In genomic region chr2:103672573-103673119, GRCm38 (mm10) we compare ENCODE assay signal across 18 mouse cellular contexts.
DNase-seq lines count a peak whose midpoint lies in the region; ATAC-seq lines count a peak whose summit lies in the region.
"Had no signal": no experiment of that assay in that cellular context is flagged by ENCODE, and none has a peak within 500 bp of the region (broad histone marks: within the 10 kb centered on the region; RNA-seq: fewer than 3 reads in every experiment).

No protein-coding gene starts in this region.

- no peak for DNase-seq in midbrain, embryonic 10.5 days (ENCODE audit: low spot score)
- DNase-seq in midbrain, embryonic 11.5 days (ENCODE audit: low spot score, missing footprints): no peak
- DNase-seq in splenic B cell, adult 2 months (ENCODE audit: low read depth, low spot score): peak; percentile 44
- DNase-seq in ovary, postnatal 36 days (ENCODE audit: low spot score): no peak
- DNase-seq: adrenal gland, postnatal 36 days; cerebellum, postnatal 14 days; kidney, postnatal 10 days; lung, postnatal 10 days; right cerebral cortex, postnatal 25 days had no signal

- H3K9ac ChIP-seq in midbrain, embryonic 11.5 days (ENCODE audit: low read length): no peak overlapping the region
- H3K9ac ChIP-seq in forebrain, embryonic 16.5 days (replicated peaks; ENCODE audit: low read depth, low read length): no peak overlapping the region
- H3K9ac ChIP-seq: forebrain, embryonic 12.5 days; intestine, embryonic 15.5 days; limb, embryonic 12.5 days; midbrain, embryonic 13.5 days had no signal

- H3K27me3 ChIP-seq in midbrain, embryonic 10.5 days (ENCODE audit: low read depth, poor library complexity, severe bottlenecking): no peaks in the 10 kb centered on the region
- H3K27me3 ChIP-seq in midbrain, embryonic 11.5 days (ENCODE audit: control insufficient read depth, insufficient read depth, low read length): no peaks in the 10 kb centered on the region
- no peaks in the 10 kb centered on the region for H3K27me3 ChIP-seq in splenic B cell, adult 2 months (ENCODE audit: control insufficient read depth, insufficient read depth, low read length, poor library complexity, severe bottlenecking)
- no peaks in the 10 kb centered on the region for H3K27me3 ChIP-seq in forebrain, embryonic 16.5 days (replicated peaks; ENCODE audit: control insufficient read depth, insufficient read depth, low read length)
- H3K27me3 ChIP-seq: forebrain, embryonic 12.5 days; intestine, embryonic 15.5 days; midbrain, embryonic 13.5 days had no signal

- peaks cover 41% of the 10 kb centered on the region for H3K4me1 ChIP-seq in midbrain, embryonic 10.5 days
- H3K4me1 ChIP-seq in midbrain, embryonic 11.5 days (ENCODE audit: control insufficient read depth, insufficient read depth, low read length): peaks cover 6% of the 10 kb centered on the region
- H3K4me1 ChIP-seq in forebrain, embryonic 16.5 days (replicated peaks; ENCODE audit: control insufficient read depth, insufficient read depth, low read length): peaks cover 30% of the 10 kb centered on the region

- no peak overlapping the region for H3K4me2 ChIP-seq in midbrain, embryonic 11.5 days
- H3K4me2 ChIP-seq in forebrain, embryonic 16.5 days (ENCODE audit: low read length): no peak overlapping the region
- H3K4me2 ChIP-seq: forebrain, embryonic 12.5 days; intestine, embryonic 15.5 days; limb, embryonic 12.5 days; midbrain, embryonic 13.5 days had no signal

- ATAC-seq in midbrain, embryonic 11.5 days (ENCODE audit: low FRiP score): no peak
- ATAC-seq in CD4-positive, CD25-positive, alpha-beta regulatory T cell, adult 4 months: peak; percentile 58
- ATAC-seq in common myeloid progenitor, adult 5-6 weeks (replicated peaks; ENCODE audit: low read depth, poor library complexity, severe bottlenecking): peak; percentile 54
- no peak for ATAC-seq in forebrain, embryonic 16.5 days
- ATAC-seq: intestine, embryonic 15.5 days; midbrain, embryonic 13.5 days had no signal

- H3K36me3 ChIP-seq in midbrain, embryonic 10.5 days: no peaks in the 10 kb centered on the region
- H3K36me3 ChIP-seq in midbrain, embryonic 11.5 days (ENCODE audit: control insufficient read depth, insufficient read depth, low read length): no peaks in the 10 kb centered on the region
- no peaks in the 10 kb centered on the region for H3K36me3 ChIP-seq in splenic B cell, adult 2 months (ENCODE audit: control insufficient read depth, insufficient read depth, low read length, poor library complexity, severe bottlenecking)
- H3K36me3 ChIP-seq in forebrain, embryonic 16.5 days (ENCODE audit: control insufficient read depth, insufficient read depth): no peaks in the 10 kb centered on the region
- H3K36me3 ChIP-seq: forebrain, embryonic 12.5 days; heart, embryonic 10.5 days; hindbrain, embryonic 10.5 days; intestine, embryonic 15.5 days; limb, embryonic 12.5 days; midbrain, embryonic 13.5 days had no signal

- no peaks in the 10 kb centered on the region for H3K9me3 ChIP-seq in midbrain, embryonic 10.5 days (replicated peaks)
- no peaks in the 10 kb centered on the region for H3K9me3 ChIP-seq in midbrain, embryonic 11.5 days (ENCODE audit: control insufficient read depth, low read length)
- H3K9me3 ChIP-seq in forebrain, embryonic 16.5 days (ENCODE audit: control insufficient read depth, low read length): no peaks in the 10 kb centered on the region
- H3K9me3 ChIP-seq: forebrain, embryonic 12.5 days; heart, embryonic 10.5 days; hindbrain, embryonic 10.5 days; intestine, embryonic 15.5 days; limb, embryonic 12.5 days; midbrain, embryonic 13.5 days had no signal

- H3K4me3 ChIP-seq in midbrain, embryonic 10.5 days: no peak overlapping the region
- no peak overlapping the region for H3K4me3 ChIP-seq in midbrain, embryonic 11.5 days (ENCODE audit: low read depth, low read length)
- H3K4me3 ChIP-seq in forebrain, embryonic 16.5 days (replicated peaks; ENCODE audit: low read length): no peak overlapping the region
- H3K4me3 ChIP-seq: forebrain, embryonic 12.5 days; heart, embryonic 10.5 days; hindbrain, embryonic 10.5 days; intestine, embryonic 15.5 days; limb, embryonic 12.5 days; midbrain, embryonic 13.5 days had no signal

- 85% methylated on average over 7 of the region's 7 CpGs for WGBS in midbrain, embryonic 10.5 days
- 86% methylated on average over 7 of the region's 7 CpGs for WGBS in midbrain, embryonic 11.5 days
- WGBS in forebrain, embryonic 16.5 days: 80% methylated on average over 7 of the region's 7 CpGs

- 0 out of 2 replicates have a peak overlapping the region, but pooled peaks have one; percentile 13 for H3K27ac ChIP-seq in midbrain, embryonic 10.5 days (replicated peaks)
- H3K27ac ChIP-seq in midbrain, embryonic 11.5 days (ENCODE audit: low read depth, low read length): no peak overlapping the region
- H3K27ac ChIP-seq in forebrain, embryonic 16.5 days (ENCODE audit: low read length): no peak overlapping the region
- H3K27ac ChIP-seq: forebrain, embryonic 12.5 days; heart, embryonic 10.5 days; hindbrain, embryonic 10.5 days; intestine, embryonic 15.5 days; limb, embryonic 12.5 days; midbrain, embryonic 13.5 days had no signal

Comparison
In these comparisons a context has a peak if more than half of its experiments do, and no peak if none do; other contexts are left out.
1. ATAC-seq: peak in CD4-positive, CD25-positive, alpha-beta regulatory T cell, adult 4 months (single experiment) and common myeloid progenitor, adult 5-6 weeks (single experiment); none in midbrain, embryonic 11.5 days (single experiment) and forebrain, embryonic 16.5 days (single experiment).